Mouse (Mus musculus) ES-Bruce4 (cell line): ENCODE data around the gene Cript.

Experiments
- CTCF ChIP-seq: IDR thresholded peaks from one replicate; pipeline ENCODE4 v1.8.1; 2011; ENCODE audit warnings: low read depth, low read length
- POLR2A ChIP-seq: IDR thresholded peaks from one replicate; pipeline ENCODE4 v1.8.1; 2011; ENCODE audit warnings: low read length; ENCODE audit not compliant: insufficient read depth

DNA sequence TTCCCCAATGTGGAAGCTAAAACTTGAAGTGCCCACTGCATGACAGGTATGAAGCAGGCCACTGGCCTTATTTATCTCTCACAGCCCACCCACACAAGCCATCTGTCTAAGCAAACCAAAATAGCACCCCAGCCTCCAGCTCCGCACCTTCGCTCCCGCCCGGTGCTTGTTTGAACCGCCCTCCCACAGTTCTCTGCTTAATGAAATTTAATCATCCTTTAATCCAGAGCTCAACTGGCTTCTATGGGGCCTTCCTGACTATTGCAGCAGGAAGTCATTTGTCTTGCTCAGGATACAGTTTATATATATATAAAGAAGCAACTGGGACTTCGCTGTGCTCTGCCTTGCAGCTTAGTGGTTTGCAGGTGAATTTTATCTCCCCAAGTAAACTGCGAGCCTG lies 38.1 kb downstream of the Cript start:
- TF ChIP-seq POLR2A (no peak), CTCF (no peak)
